Mouse (Mus musculus) cortical plate, adult 2 months (tissue): Measurements from ENCODE around the gene Gm16181. TPM values are rescaled to one million over a fixed set of nuclear protein-coding genes. Genes with fewer than 3 reads are reported as not detected.

Experiments
- H3K27ac ChIP-seq: fragments of 200-500 bp; 2 replicates; pipeline ENCODE4 v1.5.1; 2012; ENCODE audit warnings: low read length, control low read depth, inconsistent platforms; ENCODE audit not compliant: insufficient read depth
- H3K4me1 ChIP-seq: fragments of 200-500 bp; 2 replicates; pipeline ENCODE4 v1.6.1; 2011; ENCODE audit warnings: low read length; ENCODE audit not compliant: control insufficient read depth, insufficient read depth
- H3K4me3 ChIP-seq: fragments of 200-500 bp; 2 replicates; pipeline ENCODE4 v1.5.1; 2011; ENCODE audit warnings: mild to moderate bottlenecking, low read length, control low read depth; ENCODE audit not compliant: insufficient read depth
- CTCF ChIP-seq: fragments of 200-500 bp; IDR thresholded peaks from 2 replicates; pipeline ENCODE4 v1.5.1; 2011; ENCODE audit warnings: mild to moderate bottlenecking, control low read depth, low read length; ENCODE audit not compliant: insufficient read depth; ENCODE audit errors: extremely low read depth
- POLR2A ChIP-seq: fragments of 200-500 bp; IDR thresholded peaks from 2 replicates; pipeline ENCODE4 v1.6.1; 2011; ENCODE audit warnings: mild to moderate bottlenecking, low read length, control low read depth; ENCODE audit not compliant: insufficient read depth; ENCODE audit errors: extremely low read depth
- polyA plus RNA-seq: library from polyadenylated mRNA; depleted of rRNA; stranded (reverse); fragments of >200 nt; gene quantifications from 2 replicates; pipeline ENCODE4 v1.2.3, GENCODE M21; 2012

The Gm16181 gene
- polyA plus RNA-seq, 1 experiment = not detected

DNA sequence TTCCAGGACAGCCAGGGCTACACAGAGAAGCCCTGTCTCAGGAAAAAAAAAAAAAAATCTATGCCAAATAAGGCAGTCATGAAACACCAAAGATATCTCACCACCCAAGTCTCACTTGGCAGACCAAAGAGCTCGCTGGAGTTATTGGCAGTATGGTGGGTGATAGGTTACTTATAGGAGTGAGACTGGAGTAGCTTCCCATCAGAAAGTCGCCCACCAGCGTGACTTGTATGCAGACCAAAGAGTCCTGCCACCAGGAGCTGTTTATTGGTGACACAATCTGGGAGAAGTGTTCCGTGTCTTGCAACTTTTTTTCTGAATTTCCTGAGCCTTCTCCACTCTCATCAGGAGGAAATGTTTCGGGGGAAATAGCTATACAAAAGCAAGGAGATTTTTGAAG is 19.1 kb downstream of the Gm16181 start:
- peaks cover 12% of the 10 kb centered on the region; the same call in 1 of the 2 replicates for H3K4me1 ChIP-seq
- TF ChIP-seq POLR2A (no peak), CTCF (no peak)
- H3K27ac ChIP-seq = no peak overlapping the region
- H3K4me3 ChIP-seq = no peak overlapping the region

DNA sequence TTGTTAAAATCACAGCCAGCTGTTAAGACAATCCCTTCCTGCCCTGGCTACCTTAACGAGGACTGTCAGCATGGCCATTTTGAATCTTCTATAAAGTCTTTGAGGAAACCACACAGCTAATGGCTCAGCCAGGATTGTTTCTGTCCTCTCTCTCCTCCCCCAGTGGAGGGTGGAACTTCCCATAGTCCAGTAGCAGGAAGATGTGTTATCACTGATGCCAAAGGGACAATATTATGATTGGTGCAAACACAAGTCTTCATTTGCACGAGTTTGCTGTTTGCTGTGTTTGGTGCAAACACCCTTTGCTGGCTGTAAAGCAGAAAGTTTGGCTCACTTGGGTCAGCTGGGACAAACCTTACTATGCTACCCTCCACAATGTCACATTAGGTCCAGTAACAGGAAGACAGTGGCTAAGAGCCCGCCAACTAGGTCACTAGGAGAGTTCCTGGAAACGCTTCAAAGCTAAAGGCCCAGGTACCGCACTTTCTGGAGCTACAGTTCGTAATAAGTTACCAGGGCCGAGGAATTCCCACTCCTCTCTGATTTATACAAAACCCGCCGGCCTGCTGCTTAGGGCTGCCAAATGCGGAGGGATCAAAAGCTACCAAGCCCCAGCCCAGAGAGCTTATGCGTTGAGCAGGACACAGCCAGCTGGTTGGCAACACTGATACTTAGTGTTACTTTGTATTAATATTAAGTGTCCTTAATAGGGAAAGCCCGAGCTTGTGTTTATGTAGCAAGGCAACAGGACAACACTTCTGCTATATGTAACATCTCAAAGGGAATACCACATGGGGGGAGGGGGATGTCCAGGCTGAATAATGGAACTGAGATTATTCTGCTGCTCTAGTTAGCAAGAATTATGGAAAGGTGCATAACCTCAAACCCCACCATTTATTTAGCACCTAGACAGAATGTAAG is 20.0 kb downstream of the Gm16181 start:
- TF ChIP-seq CTCF (no peak), POLR2A (no peak)
- Histone ChIP-seq H3K27ac (peak overlapping the region; percentile 95), H3K4me3 (peak overlapping the region; percentile 94; the same call in 1 of the 2 replicates), H3K4me1 (peaks cover 12% of the 10 kb centered on the region; the same call in 1 of the 2 replicates)

DNA sequence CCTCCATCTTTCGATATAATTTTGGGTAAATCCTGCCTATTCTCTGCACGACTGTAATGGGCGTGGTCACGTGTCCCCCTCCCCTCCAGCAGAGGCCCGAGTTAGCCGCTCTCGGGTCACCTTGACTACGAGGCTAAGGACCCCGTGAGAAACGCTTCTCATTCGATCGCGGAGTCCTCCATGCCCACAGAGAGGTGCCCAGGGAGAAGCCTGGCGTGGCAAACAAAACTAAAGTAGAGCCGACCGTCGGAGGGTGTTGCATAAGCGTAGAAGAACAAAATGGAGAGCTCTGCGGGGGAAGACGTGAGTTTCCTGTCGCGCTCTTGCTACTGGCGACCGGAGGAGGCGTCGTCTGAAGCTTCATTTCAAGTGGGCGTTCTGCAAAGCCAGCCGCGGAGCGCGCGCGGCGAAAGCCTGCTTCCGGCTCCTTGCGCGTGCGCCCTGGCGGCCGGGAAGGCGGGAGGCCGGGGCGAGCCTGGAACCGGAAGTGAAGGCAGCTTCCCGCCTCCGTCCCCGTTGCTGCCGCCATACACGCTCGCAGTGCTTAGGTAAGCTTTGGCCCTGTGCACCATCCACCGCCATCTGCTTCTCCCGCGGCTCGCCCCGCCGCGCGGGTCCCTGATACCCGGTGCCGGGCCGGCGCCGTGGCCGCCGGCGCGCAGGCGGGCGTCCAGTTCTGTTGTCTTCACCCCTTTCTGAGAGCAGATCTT is 20.8 kb downstream of the Gm16181 start, which contains the start of gene Ddx39b:
Gene Ddx39b, plus strand, starts transcription at position 442 of the 710 bp plus-strand sequence.
- Histone ChIP-seq H3K4me3 (peak within 1 kb of the TSS; percentile 94), H3K27ac (peak within 1 kb of the TSS; percentile 95), H3K4me1 (peaks cover 12% of the 10 kb centered on the region; the same call in 1 of the 2 replicates)
- peak; percentile 85 for TF ChIP-seq POLR2A
- TF ChIP-seq CTCF = no peak

- H3K4me3 ChIP-seq = peak overlapping the region; percentile 94
- H3K27ac ChIP-seq = peak overlapping the region; percentile 94
- peaks cover 12% of the 10 kb centered on the region; the same call in 1 of the 2 replicates for H3K4me1 ChIP-seq
- TF ChIP-seq POLR2A = peak; percentile 56; the same call in 1 of the 2 replicates
- TF ChIP-seq CTCF = no peak
These were observed 21.6 kb downstream of the Gm16181 start for GRCm38 (mm10) chr17:35242015-35242941.

GRCm38 (mm10) chr17:35243086-35243485 is 22.5 kb downstream of the Gm16181 start:
- H3K4me3 ChIP-seq = peak overlapping the region; percentile 94
- TF ChIP-seq POLR2A (no peak), CTCF (no peak)
- peak overlapping the region; percentile 94 for H3K27ac ChIP-seq
- peaks cover 12% of the 10 kb centered on the region; the same call in 1 of the 2 replicates for H3K4me1 ChIP-seq

GRCm38 (mm10) chr17:35244999-35245398 is 24.4 kb downstream of the Gm16181 start:
- no peak for TF ChIP-seq CTCF
- TF ChIP-seq POLR2A = no peak
- no peak overlapping the region for H3K4me3 ChIP-seq
- H3K27ac ChIP-seq = no peak overlapping the region
- H3K4me1 ChIP-seq = peaks cover 12% of the 10 kb centered on the region; the same call in 1 of the 2 replicates

- TF ChIP-seq CTCF = peak; percentile 41
- no peak for TF ChIP-seq POLR2A
- Histone ChIP-seq H3K27ac (no peak overlapping the region), H3K4me1 (peaks cover 7% of the 10 kb centered on the region; the same call in 1 of the 2 replicates), H3K4me3 (no peak overlapping the region)
These were observed 25.3 kb downstream of the Gm16181 start for GRCm38 (mm10) chr17:35245731-35246623.

DNA sequence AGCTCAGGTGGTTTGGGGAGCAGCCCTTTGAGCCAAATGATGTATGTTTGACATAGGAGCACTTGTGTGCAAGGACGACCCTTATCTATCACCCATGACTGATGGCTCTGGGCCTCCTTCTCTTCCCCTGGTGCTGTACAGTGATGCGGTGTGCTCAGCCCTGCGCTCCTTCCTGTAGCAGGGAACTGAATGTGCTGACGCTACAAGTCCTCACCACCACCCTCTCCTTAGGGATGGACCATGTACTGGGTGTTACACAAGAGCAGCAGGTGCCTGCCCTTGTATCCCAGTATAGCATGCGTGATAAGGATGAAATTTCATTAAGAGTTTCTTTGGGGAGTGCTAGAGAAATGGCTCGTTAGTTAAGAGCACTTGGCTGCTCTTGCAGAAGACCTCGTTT is 26.5 kb downstream of the Gm16181 start:
- Histone ChIP-seq H3K4me1 (peaks cover 6% of the 10 kb centered on the region; the same call in 1 of the 2 replicates), H3K27ac (no peak overlapping the region), H3K4me3 (no peak overlapping the region)
- TF ChIP-seq CTCF = no peak
- TF ChIP-seq POLR2A = no peak

- TF ChIP-seq CTCF (no peak), POLR2A (no peak)
- H3K4me1 ChIP-seq = peaks cover 4% of the 10 kb centered on the region; the same call in 1 of the 2 replicates
- no peak overlapping the region for H3K4me3 ChIP-seq
- no peak overlapping the region for H3K27ac ChIP-seq
These were observed 28.4 kb downstream of the Gm16181 start for GRCm38 (mm10) chr17:35248986-35249385.
